Mouse (Mus musculus) embryo, embryonic 10 days (tissue): ENCODE measurements around the gene Tbc1d14.

Source experiments
- DNase-seq: peaks from one replicate; pipeline ENCODE4 v3.0.0-alpha.2; 2015; ENCODE audit warnings: low spot score

The Tbc1d14 gene

DNA sequence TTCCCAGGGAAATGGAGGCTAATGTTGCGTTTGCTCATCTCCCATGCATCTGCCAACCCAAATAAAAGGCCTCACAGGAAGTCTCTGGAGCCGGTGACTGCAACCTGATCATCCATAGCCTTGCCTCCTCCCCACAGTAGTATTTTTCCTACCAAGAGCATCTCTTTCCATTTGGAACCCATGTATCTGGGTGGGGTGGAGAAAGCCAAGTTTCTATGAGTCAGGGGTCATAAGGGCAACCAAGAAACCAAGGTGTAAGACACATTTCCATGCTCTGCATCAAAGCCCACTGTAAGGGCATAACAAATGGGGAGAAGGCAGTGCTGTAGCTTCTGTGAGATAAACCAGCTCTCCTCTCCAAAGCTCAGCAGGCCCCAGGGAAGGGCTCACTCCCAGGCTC, 131.8 kb downstream of the Tbc1d14 start:
- no peak for DNase-seq

DNA sequence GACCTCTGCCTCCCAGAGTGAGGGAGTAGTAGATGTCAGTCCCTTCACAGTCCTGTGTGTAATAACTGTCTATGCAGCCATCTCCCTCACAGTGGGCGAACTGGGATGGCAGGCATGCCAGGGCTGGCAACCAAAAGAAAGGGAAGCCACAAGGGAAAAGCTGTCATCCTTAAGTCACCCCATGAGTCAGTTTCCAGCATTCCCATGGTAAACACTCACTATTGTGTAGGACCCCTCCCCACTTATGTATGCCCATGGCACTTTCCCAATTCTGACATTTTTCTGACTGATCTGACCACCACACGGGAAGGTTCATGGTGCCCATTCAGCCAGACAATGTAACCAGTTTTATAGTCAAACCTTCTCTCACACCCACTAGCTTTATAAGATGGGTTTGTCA, 132.4 kb downstream of the Tbc1d14 start:
- DNase-seq, result no peak

DNA sequence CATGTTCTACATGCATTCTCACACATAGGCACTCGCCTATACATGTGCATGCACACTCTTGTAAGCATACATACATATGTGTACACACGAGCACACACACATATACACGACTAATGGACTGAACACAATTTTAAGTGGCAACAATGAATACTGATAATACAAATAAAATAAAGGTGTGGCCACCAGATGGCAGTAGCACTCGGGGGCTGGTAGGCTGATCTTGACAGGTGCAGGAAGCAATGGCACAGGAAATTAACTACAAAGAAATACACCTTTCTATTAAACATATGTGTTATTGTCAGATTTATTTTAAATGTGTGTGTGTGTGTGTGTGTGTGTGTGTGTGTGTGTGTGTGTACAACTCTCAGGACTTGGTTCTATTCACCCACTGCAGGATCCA, 134.2 kb downstream of the Tbc1d14 start:
- DNase-seq, result peak; percentile 65

DNA sequence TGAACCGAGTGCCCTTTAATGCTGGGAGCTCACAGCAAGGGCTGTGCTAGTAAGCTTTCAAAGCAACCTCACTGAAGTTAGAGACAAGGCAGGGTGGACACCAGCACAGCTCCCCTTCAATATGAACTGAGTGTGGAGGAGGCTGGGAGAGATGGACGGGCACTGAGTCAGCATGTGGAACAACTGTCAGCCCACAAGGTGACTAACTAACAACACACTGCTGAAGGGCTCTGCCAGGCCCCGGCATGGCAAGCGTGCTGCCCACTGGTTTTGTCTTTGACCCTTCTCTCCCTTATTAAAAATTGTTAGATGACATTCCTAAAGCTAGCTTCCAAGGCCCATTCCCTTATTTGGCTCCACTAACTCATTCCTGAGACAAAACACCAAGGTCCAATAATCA, 135.4 kb downstream of the Tbc1d14 start:
- no peak for DNase-seq

DNA sequence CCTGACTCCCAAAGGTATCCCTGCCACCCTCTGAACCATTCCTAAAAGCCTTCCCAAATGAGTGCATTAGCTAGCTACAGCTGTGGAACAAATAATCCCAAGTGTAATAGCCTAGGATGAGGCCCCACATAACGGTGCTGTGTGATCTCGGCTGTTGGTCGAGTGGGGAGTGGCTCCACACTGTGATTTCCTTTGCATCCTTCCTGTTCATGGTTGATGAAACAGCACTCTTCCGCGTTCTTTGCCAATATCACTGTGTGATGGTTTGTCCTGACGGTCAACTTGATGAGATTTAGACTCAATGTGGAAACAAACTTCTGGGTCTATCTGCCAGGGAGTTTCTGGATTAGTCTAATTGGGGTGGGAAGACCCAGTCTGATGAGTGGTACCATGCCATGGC, 140.3 kb downstream of the Tbc1d14 start:
- no peak for DNase-seq

DNA sequence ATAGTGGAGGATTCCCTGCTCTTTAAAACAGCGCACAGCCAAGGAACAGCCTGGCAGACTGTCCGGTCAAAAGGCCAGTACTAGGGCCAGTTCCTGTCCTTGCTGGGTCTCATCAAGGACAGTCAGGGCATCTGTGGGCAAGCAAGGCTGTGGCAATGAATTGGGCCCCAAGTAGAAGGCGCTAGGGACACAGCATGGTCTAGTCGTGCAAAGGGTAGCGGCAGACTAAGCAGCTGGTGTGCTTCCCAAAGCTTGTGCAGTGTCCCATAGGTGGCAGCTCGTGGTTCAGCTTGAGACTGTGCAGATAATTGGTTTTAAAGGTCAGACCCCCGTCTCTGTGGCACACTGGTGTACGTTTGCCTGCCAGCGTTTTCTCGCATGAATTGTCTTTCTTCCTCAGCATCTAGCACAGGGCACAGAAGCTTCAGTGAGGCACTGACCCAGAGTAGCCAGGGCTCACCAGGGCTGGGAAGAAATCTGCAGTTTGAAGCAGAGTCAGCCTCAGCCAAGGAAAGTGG, 141.1 kb downstream of the Tbc1d14 start:
- no peak for DNase-seq

DNA sequence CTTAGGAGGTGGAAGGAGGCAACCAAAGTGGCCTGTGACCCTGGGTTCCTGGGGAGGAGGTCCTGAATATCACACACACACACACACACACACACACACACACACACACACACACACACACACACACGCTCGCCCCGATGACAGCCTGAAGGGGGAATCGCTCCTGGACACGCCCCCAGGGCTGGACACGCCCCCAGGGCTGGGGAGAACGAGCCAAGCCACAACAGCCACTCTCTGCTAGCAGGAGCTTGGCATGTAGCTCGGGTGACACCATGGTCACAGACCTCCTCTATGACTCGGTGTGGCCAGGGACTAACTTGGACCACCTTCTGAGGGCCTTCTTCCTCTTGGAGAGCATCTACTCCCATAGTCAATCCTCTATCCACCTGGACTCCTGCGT, 142.0 kb downstream of the Tbc1d14 start:
- DNase-seq, result no peak

DNA sequence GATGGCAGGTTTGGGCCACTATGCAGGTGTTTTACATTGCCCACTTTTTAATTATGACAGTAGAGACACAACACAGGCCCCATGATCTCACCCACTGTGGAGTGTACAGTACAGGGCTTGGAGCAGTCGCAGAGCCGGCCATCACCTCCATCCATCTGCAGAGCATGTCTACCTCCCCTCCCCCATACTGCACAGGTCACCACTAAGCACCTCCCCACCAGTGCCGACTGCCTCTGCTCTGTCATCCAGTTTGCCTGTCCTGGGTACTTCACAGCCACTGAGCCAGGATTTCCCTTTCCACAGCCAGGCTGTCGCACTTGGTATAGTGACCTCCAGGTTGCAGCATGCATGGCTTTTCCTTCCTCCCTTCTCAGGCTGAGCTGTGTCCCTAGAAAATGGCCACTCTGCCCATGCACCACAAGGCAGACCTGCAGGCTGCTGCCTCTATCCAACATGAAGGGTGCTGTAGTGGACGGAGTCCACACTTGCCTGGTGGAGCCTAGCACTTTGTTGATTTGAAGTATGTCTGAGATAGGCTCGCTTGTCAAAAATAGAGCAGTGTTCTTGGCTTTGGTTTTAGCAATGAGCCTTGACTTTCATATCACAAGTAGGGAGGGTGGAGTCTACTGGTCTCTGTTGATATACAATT, 143.2 kb downstream of the Tbc1d14 start:
- no peak for DNase-seq

DNA sequence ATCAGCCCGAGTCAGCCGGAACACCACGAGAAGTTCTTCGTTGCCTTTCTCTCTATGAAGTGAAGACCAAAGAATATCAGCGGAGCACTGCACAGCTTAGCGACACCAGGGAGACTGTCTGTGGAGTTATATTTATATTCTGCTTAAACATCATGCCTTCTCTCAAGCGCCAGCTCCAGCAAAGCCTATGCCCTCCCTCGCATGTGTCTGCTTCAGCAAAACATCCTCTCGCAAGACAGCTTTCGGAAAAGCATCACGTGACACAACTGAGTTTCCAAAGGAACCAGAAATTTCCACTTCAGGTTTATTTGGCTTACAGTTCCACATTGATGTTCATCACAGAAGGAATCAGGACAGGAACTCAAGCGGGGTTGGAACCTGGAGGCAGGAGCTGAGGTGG, 145.2 kb downstream of the Tbc1d14 start:
- DNase-seq, result no peak

DNA sequence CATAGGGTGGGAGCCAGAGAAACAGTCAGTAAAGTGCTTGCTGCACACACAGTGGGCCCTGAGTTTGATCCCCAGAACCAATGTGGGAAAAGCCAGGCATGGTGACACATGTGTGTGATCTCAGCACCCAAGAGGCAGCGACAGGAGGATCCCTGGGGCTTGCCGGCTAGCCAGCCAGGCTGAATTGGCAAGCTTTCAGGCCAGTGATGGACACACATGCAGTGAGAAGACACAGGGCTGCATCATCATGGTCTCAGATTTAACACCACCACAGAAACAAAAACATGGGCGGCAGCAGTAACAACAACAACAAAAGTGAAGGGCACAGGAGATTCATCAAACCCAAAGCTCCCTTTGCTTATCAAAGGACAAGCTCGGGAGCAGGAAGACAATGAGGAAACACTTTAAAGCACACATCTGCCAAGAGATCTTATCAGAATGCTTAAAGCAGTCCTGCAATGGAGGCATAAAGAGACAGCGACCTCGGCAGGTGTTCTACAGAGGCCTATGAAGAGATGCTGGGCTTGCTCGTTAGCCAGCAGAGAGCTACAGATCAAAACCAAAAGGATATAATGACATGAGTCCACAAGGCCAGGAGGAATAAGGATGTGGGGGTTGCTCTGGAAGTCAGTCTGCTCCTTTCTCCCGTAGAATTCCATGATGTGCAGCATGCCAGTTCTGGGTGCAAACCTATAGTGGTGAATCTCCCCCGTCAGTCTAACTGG, 146.7 kb downstream of the Tbc1d14 start:
- DNase-seq, result no peak

DNA sequence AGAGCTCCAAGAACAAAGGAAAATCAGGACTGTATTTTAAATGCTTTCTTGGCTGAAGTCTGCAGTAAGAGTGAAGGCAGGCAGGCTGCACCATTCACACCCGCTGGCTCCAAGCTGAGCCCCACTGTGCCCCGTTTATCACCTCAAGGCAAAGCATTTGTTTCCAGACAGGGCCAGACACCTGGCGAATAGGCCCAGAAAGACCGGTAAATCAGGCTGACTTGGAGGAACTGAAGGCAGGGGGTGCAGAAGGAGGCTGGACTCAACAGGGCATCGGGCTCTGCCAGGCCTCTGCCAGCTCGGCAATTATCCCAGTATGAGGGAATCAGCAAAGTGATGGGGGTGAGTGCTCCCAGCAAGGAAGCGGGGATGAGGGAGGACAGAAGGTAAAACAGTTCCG, 148.0 kb downstream of the Tbc1d14 start:
- DNase-seq, result no peak

DNA sequence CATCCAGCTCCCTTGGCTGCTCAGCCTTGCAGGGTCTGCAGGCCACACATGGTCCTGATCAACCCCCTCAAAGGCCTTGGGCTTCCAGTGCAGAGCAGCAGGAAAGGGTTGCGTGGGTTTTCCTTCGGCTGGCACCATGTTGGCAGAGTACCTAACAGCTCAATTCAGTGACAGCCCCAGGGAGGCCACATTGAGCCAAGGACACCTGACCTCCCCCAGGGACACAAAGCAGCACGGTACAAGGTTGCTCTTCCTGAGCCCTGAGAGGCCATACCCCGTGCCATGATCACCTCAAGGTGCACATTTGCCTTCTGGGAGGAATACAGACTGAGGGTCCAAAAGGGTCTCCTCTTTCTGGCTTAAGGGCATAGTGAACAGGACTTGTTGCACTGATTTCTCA, 148.5 kb downstream of the Tbc1d14 start:
- DNase-seq, result no peak

DNA sequence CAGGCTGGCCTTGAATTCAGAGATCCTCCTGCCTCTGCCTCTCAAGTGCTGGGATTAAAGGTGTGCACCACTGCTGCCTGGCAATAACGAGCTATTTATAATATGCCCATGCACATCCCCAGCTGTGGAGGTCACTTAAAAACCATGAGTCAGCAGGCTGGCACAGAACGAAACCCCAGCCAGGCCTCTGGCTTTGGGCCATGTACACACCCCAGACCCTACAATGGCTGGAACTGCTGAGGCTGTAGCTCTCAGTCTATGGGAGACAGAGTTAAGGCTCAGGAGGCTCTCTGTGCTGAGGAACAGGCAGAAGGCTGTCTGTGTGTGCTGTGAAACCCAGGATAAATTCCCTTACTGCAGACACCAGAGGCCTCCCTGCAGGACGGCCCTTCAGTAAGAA, 152.3 kb downstream of the Tbc1d14 start:
- DNase-seq, result no peak
